Mouse (Mus musculus) MEL (cell line): ENCODE results near the gene Mad2l1bp. TPM values are rescaled to one million over a fixed set of nuclear protein-coding genes. Genes with fewer than 3 reads are reported as not detected.

Source experiments
- DNase-seq: peaks from one replicate; pipeline ENCODE4 v3.0.0; 2011; ENCODE audit warnings: low read depth, low spot score
- H3K27ac ChIP-seq: 2 replicates; pipeline ENCODE4 v1.5.1; 2012; ENCODE audit warnings: low read depth, mild to moderate bottlenecking, control low read depth, low read length, moderate library complexity; ENCODE audit not compliant: control insufficient read depth
- H3K27me3 ChIP-seq, 2 experiments: fragments of 150-350 bp in 1 of 2; sonication (generic) in 1 of 2; 2 replicates each; pipeline ENCODE4 v1.6.1; 2012; ENCODE audit warnings: low read length in 2 of 2, mild to moderate bottlenecking in 2 of 2, improper control_type of control experiment in 1 of 2, moderate library complexity in 1 of 2; ENCODE audit not compliant: insufficient read depth in 2 of 2, control insufficient read depth in 1 of 2
- H3K36me3 ChIP-seq, 2 experiments: 2 replicates each; pipeline ENCODE4 v1.6.1; 2012 to 2014; ENCODE audit warnings: low read length in 2 of 2, improper control_type of control experiment in 1 of 2, inconsistent platforms in 1 of 2, mild to moderate bottlenecking in 1 of 2; ENCODE audit not compliant: insufficient read depth in 2 of 2, control insufficient read depth in 1 of 2
- H3K4me1 ChIP-seq, 2 experiments: fragments of 150-350 bp in 1 of 2; sonication (generic) in 1 of 2; 2 replicates each; pipeline ENCODE4 v1.6.1; 2012; ENCODE audit warnings: low read length in 2 of 2, improper control_type of control experiment in 1 of 2, mild to moderate bottlenecking in 1 of 2; ENCODE audit not compliant: insufficient read depth in 2 of 2, control insufficient read depth in 1 of 2
- H3K4me3 ChIP-seq, 2 experiments: fragments of 150-350 bp in 1 of 2; sonication (generic) in 1 of 2; 2 replicates each; pipeline ENCODE4 v1.5.1; 2012; ENCODE audit warnings: low read depth in 2 of 2, low read length in 2 of 2, mild to moderate bottlenecking in 2 of 2, moderate library complexity in 2 of 2, control low read depth in 1 of 2, improper control_type of control experiment in 1 of 2; ENCODE audit not compliant: control insufficient read depth in 1 of 2, insufficient read depth in 1 of 2
- H3K79me2 ChIP-seq: 2 replicates; pipeline ENCODE4 v1.6.1; 2012; ENCODE audit warnings: mild to moderate bottlenecking, low read length, moderate library complexity; ENCODE audit not compliant: control insufficient read depth, poor library complexity, insufficient read depth
- H3K9ac ChIP-seq: 2 replicates; pipeline ENCODE4 v1.6.1; 2012; ENCODE audit warnings: low read depth, mild to moderate bottlenecking, control low read depth, low read length, moderate library complexity; ENCODE audit not compliant: control insufficient read depth, poor library complexity, severe bottlenecking
- H3K9me3 ChIP-seq: fragments of 150-350 bp; sonication (generic); replicated peaks from 2 replicates; pipeline ENCODE4 v1.6.1; 2012; ENCODE audit warnings: mild to moderate bottlenecking, low read length, improper control_type of control experiment, moderate library complexity; ENCODE audit not compliant: insufficient read depth
- CHD2 ChIP-seq: IDR thresholded peaks from 2 replicates; pipeline ENCODE4 v1.6.1; 2011; ENCODE audit warnings: low read length, improper control_type of control experiment
- CTCF ChIP-seq, 3 experiments: IDR thresholded peaks in 2 of 3; conservative IDR thresholded peaks in 1 of 3; 2 replicates each; pipeline ENCODE4 v1.5.1; 2011 to 2012; ENCODE audit warnings: low read length in 3 of 3, low read depth in 2 of 3, mild to moderate bottlenecking in 2 of 3, improper control_type of control experiment in 1 of 3, inconsistent platforms in 1 of 3, mixed read lengths in 1 of 3, moderate library complexity in 1 of 3; ENCODE audit not compliant: control insufficient read depth in 1 of 3, insufficient read depth in 1 of 3, poor library complexity in 1 of 3, severe bottlenecking in 1 of 3
- E2F4 ChIP-seq: IDR thresholded peaks from 2 replicates; pipeline ENCODE4 v1.6.1; 2011; ENCODE audit warnings: low read depth, low read length, improper control_type of control experiment, borderline replicate concordance
- ELF1 ChIP-seq: IDR thresholded peaks from 2 replicates; pipeline ENCODE4 v1.6.1; 2014; ENCODE audit warnings: low read depth, mild to moderate bottlenecking, inconsistent platforms, low read length, improper control_type of control experiment, moderate library complexity
- EP300 ChIP-seq, 2 experiments: IDR thresholded peaks; 2 replicates each; pipeline ENCODE4 v1.6.1; 2011; ENCODE audit warnings: improper control_type of control experiment in 2 of 2, low read length in 2 of 2, low read depth in 1 of 2, mild to moderate bottlenecking in 1 of 2
- ETS1 ChIP-seq: IDR thresholded peaks from 2 replicates; pipeline ENCODE4 v1.6.1; 2012; ENCODE audit warnings: low read depth, mild to moderate bottlenecking, inconsistent platforms, low read length, improper control_type of control experiment, moderate library complexity
- GABPA ChIP-seq: IDR thresholded peaks from 2 replicates; pipeline ENCODE4 v1.6.1; 2012; ENCODE audit warnings: low read depth, mild to moderate bottlenecking, inconsistent platforms, low read length, improper control_type of control experiment, moderate library complexity
- GATA1 ChIP-seq: IDR thresholded peaks from 2 replicates; pipeline ENCODE4 v1.6.1; 2011; ENCODE audit warnings: low read depth, low read length, improper control_type of control experiment
- HCFC1 ChIP-seq: IDR thresholded peaks from 2 replicates; pipeline ENCODE4 v1.6.1; 2012; ENCODE audit warnings: low read depth, mild to moderate bottlenecking, inconsistent platforms, low read length, improper control_type of control experiment, moderate library complexity
- JUND ChIP-seq: IDR thresholded peaks from 2 replicates; pipeline ENCODE4 v1.6.1; 2011; ENCODE audit warnings: low read depth, mild to moderate bottlenecking, improper control_type of control experiment, low read length
- MAFK ChIP-seq: IDR thresholded peaks from 2 replicates; pipeline ENCODE4 v1.6.1; 2011; ENCODE audit warnings: low read depth, mild to moderate bottlenecking, low read length, improper control_type of control experiment, borderline replicate concordance
- MAX ChIP-seq: IDR thresholded peaks from 2 replicates; pipeline ENCODE4 v1.6.1; 2011; ENCODE audit warnings: low read length, improper control_type of control experiment
- MAZ ChIP-seq: IDR thresholded peaks from 2 replicates; pipeline ENCODE4 v1.6.1; 2012; ENCODE audit warnings: low read depth, mild to moderate bottlenecking, inconsistent platforms, low read length, improper control_type of control experiment
- MEF2A ChIP-seq: IDR thresholded peaks from 2 replicates; pipeline ENCODE4 v1.6.1; 2014; ENCODE audit warnings: low read depth, mild to moderate bottlenecking, inconsistent platforms, low read length, improper control_type of control experiment; ENCODE audit not compliant: poor library complexity, insufficient replicate concordance, severe bottlenecking; ENCODE audit errors: extremely low read depth
- MYB ChIP-seq: IDR thresholded peaks from 2 replicates; pipeline ENCODE4 v1.6.1; 2011; ENCODE audit warnings: mild to moderate bottlenecking, low read depth, low read length, improper control_type of control experiment
- MYC ChIP-seq: IDR thresholded peaks from 2 replicates; pipeline ENCODE4 v1.6.1; 2011; ENCODE audit warnings: low read depth, mild to moderate bottlenecking, low read length, improper control_type of control experiment, moderate library complexity
- NRF1 ChIP-seq: IDR thresholded peaks from 2 replicates; pipeline ENCODE4 v1.6.1; 2014; ENCODE audit warnings: low read depth, mild to moderate bottlenecking, inconsistent platforms, low read length, improper control_type of control experiment, moderate library complexity; ENCODE audit not compliant: poor library complexity, insufficient read depth, severe bottlenecking
- POLR2A ChIP-seq, 2 experiments: IDR thresholded peaks; 2 replicates each; pipeline ENCODE4 v1.6.1; 2011 to 2012; ENCODE audit warnings: low read length in 2 of 2, mild to moderate bottlenecking in 2 of 2, control low read depth in 1 of 2, improper control_type of control experiment in 1 of 2, low read depth in 1 of 2, moderate library complexity in 1 of 2; ENCODE audit not compliant: control insufficient read depth in 1 of 2, insufficient read depth in 1 of 2, poor library complexity in 1 of 2
- POLR2AphosphoS2 ChIP-seq: IDR thresholded peaks from 2 replicates; pipeline ENCODE4 v1.6.1; 2011; ENCODE audit warnings: low read length, improper control_type of control experiment
- POLR2AphosphoS5 ChIP-seq: IDR thresholded peaks from 2 replicates; pipeline ENCODE4 v1.6.1; 2012; ENCODE audit warnings: low read depth, borderline replicate concordance, mild to moderate bottlenecking, inconsistent platforms, low read length, moderate library complexity, mixed read lengths
- RAD21 ChIP-seq: IDR thresholded peaks from 2 replicates; pipeline ENCODE4 v1.6.1; 2011; ENCODE audit warnings: mild to moderate bottlenecking, low read depth, low read length, improper control_type of control experiment
- RCOR1 ChIP-seq: IDR thresholded peaks from 2 replicates; pipeline ENCODE4 v1.6.1; 2012; ENCODE audit warnings: low read depth, mild to moderate bottlenecking, inconsistent platforms, low read length, improper control_type of control experiment
- SMC3 ChIP-seq: IDR thresholded peaks from 2 replicates; pipeline ENCODE4 v1.6.1; 2011; ENCODE audit warnings: low read depth, low read length, improper control_type of control experiment
- TAL1 ChIP-seq: IDR thresholded peaks from 2 replicates; pipeline ENCODE4 v1.6.1; 2012; ENCODE audit warnings: mild to moderate bottlenecking, inconsistent platforms, low read length, moderate library complexity, mixed read lengths
- TCF12 ChIP-seq: IDR thresholded peaks from 2 replicates; pipeline ENCODE4 v1.6.1; 2014; ENCODE audit warnings: low read depth, mild to moderate bottlenecking, inconsistent platforms, low read length, improper control_type of control experiment, moderate library complexity
- UBTF ChIP-seq: IDR thresholded peaks from 2 replicates; pipeline ENCODE4 v1.6.1; 2012; ENCODE audit warnings: low read depth, mild to moderate bottlenecking, inconsistent platforms, low read length, improper control_type of control experiment, moderate library complexity, borderline replicate concordance; ENCODE audit not compliant: insufficient read depth
- USF2 ChIP-seq, 2 experiments: IDR thresholded peaks; 2 replicates each; pipeline ENCODE4 v1.6.1; 2011 to 2012; ENCODE audit warnings: improper control_type of control experiment in 2 of 2, low read length in 2 of 2, borderline replicate concordance in 1 of 2, inconsistent platforms in 1 of 2, low read depth in 1 of 2, mild to moderate bottlenecking in 1 of 2; ENCODE audit not compliant: insufficient read depth in 1 of 2
- ZKSCAN1 ChIP-seq: IDR thresholded peaks from 2 replicates; pipeline ENCODE4 v1.6.1; 2012; ENCODE audit warnings: low read depth, mild to moderate bottlenecking, inconsistent platforms, low read length, improper control_type of control experiment, moderate library complexity
- ZMIZ1 ChIP-seq: IDR thresholded peaks from 2 replicates; pipeline ENCODE4 v1.6.1; 2012; ENCODE audit warnings: low read depth, mild to moderate bottlenecking, inconsistent platforms, low read length, improper control_type of control experiment, moderate library complexity
- ZNF384 ChIP-seq: IDR thresholded peaks from 2 replicates; pipeline ENCODE4 v1.6.1; 2012; ENCODE audit warnings: low read depth, mild to moderate bottlenecking, inconsistent platforms, low read length, improper control_type of control experiment
- polyA plus RNA-seq, 2 experiments: library from polyadenylated mRNA; stranded (reverse) in 1 of 2; unstranded in 1 of 2; fragments of >175 nt in 1 of 2; fragments of >200 nt in 1 of 2; gene quantifications; 2 replicates each; pipeline versions ENCODE4 v1.2.1 to v1.2.4; 2012; ENCODE audit warnings: low replicate concordance in 2 of 2, low read depth in 1 of 2; ENCODE audit not compliant: insufficient read length in 2 of 2, insufficient read depth in 1 of 2, missing spikeins in 1 of 2
- total RNA-seq: library from RNA; depleted of rRNA; stranded (reverse); fragments of 300-350 nt; gene quantifications from 2 replicates; pipeline ENCODE4 v1.2.3, GENCODE M21; 2012

Gene Mad2l1bp
- total and polyA plus RNA-seq, 3 experiments, result 14.1 to 23.1 TPM; not detected in 1

- Histone ChIP-seq H3K4me1 (no peaks in the 10 kb centered on the region), H3K36me3 (peaks cover 0 to 28% of the 10 kb centered on the region in 2 experiments; a peak in 2 of 4 replicates), H3K27ac (no peak overlapping the region), H3K9me3 (no peaks in the 10 kb centered on the region), H3K4me3 (no peak overlapping the region)
- no peak for DNase-seq
- TF ChIP-seq SMC3, result peak; percentile 52
- TF ChIP-seq RAD21, result peak; percentile 44
- no peak for TF ChIP-seq ETS1
- TF ChIP-seq USF2 (IDR thresholded peaks at IDR 0.05; ENCODE audit: borderline replicate concordance in 1 of 2, insufficient read depth in 1 of 2, low read depth in 1 of 2, low read length in 2 of 2), result no peak
- TF ChIP-seq ZNF384, result peak; percentile 29; the same call in 1 of the 2 replicates
- TF ChIP-seq CTCF (IDR thresholded peaks at IDR 0.05 in 2 of 3, conservative IDR thresholded peaks at IDR 0.05 in 1 of 3; ENCODE audit: control insufficient read depth in 1 of 3, insufficient read depth in 1 of 3, low read depth in 2 of 3, low read length in 3 of 3, poor library complexity in 1 of 3, severe bottlenecking in 1 of 3), result peak in 2 of 3 experiments; percentile 46 to 53; a peak in 5 of 6 replicates
- TF ChIP-seq NRF1, result no peak
- no peak for TF ChIP-seq POLR2AphosphoS5
- TF ChIP-seq HCFC1, result no peak
- TF ChIP-seq, all 39 proteins: peak for 4
- H3K79me2 ChIP-seq, result no peaks in the 10 kb centered on the region
- H3K9ac ChIP-seq, result no peak overlapping the region
- no peaks in the 10 kb centered on the region for H3K27me3 ChIP-seq
Observed at GRCm38 (mm10) chr17:46182273-46182672, 28.9 kb upstream of the Mad2l1bp start.

DNA sequence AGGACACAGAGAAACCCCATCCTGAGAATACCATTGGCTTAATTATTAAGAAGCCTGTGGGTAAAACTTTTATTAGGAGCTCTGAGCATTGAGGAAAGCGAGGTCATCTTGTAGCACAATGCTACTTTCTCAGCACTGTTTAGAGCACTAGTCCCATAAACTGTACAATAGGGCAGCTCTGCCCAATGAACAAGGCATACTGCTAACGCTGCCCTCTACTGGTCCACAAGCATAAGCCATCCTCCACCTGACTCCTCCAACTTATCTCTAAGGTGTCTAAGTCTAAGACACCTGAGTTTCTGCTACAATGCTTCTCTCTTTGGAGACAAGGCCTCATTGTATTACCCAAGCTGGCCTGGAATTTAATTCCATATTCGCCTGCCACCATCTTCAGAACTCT is 17.2 kb upstream of the Mad2l1bp start:
- DNase-seq, result peak; percentile 75
- no peaks in the 10 kb centered on the region for H3K9me3 ChIP-seq
- no peak overlapping the region for H3K4me3 ChIP-seq
- no peak overlapping the region for H3K27ac ChIP-seq
- no peak overlapping the region for H3K9ac ChIP-seq
- H3K27me3 ChIP-seq, result no peaks in the 10 kb centered on the region
- peaks cover 4% of the 10 kb centered on the region in 2 experiments for H3K36me3 ChIP-seq
- no peaks in the 10 kb centered on the region for H3K79me2 ChIP-seq
- peaks cover 0 to 5% of the 10 kb centered on the region in 2 experiments; a peak in 1 of 4 replicates for H3K4me1 ChIP-seq
- TF ChIP-seq TAL1 (no peak), CTCF (IDR thresholded peaks at IDR 0.05 in 2 of 3, conservative IDR thresholded peaks at IDR 0.05 in 1 of 3; ENCODE audit: control insufficient read depth in 1 of 3, insufficient read depth in 1 of 3, low read depth in 2 of 3, low read length in 3 of 3, poor library complexity in 1 of 3, severe bottlenecking in 1 of 3) (peak; percentile 70 to 92 (median 73)), JUND (no peak), MAZ (no peak), ELF1 (no peak), MEF2A (no peak), EP300 (IDR thresholded peaks at IDR 0.05; ENCODE audit: low read depth in 1 of 2, low read length in 2 of 2) (no peak), RAD21 (peak; percentile 49), CHD2 (no peak), ZMIZ1 (no peak), GATA1 (no peak), MYB (no peak), RCOR1 (no peak), ZKSCAN1 (no peak), ZNF384 (no peak), TCF12 (no peak), MAFK (no peak), MYC (no peak), SMC3 (peak; percentile 66), POLR2AphosphoS2 (no peak; the same call in 1 of the 2 replicates), E2F4 (no peak), GABPA (no peak), POLR2A (IDR thresholded peaks at IDR 0.05; ENCODE audit: control insufficient read depth in 1 of 2, insufficient read depth in 1 of 2, low read depth in 1 of 2, low read length in 2 of 2, poor library complexity in 1 of 2) (no peak), MAX (no peak), POLR2AphosphoS5 (no peak), UBTF (no peak)
